Mouse (Mus musculus) midbrain, embryonic 15.5 days (tissue): ENCODE results near the gene Adgrl2. TPM values are rescaled to one million over a fixed set of nuclear protein-coding genes. Genes with fewer than 3 reads are reported as not detected.

Source experiments
- ATAC-seq: fragments of 200-750 bp; cut with Nextera tagmentation; replicated peaks from 2 replicates; pipeline ENCODE4 v1.8.0; 2017; ENCODE audit warnings: moderate TSS enrichment
- H3K27ac ChIP-seq: fragments of 300-500 bp; sonication (generic); 2 replicates; pipeline ENCODE4 v1.5.1; 2015; ENCODE audit warnings: mild to moderate bottlenecking, inconsistent platforms
- H3K27me3 ChIP-seq: fragments of 300-500 bp; sonication (generic); replicated peaks from 2 replicates; pipeline ENCODE4 v1.6.1; 2015; ENCODE audit warnings: inconsistent platforms
- H3K36me3 ChIP-seq: fragments of 300-500 bp; sonication (generic); replicated peaks from 2 replicates; pipeline ENCODE4 v1.6.1; 2015; ENCODE audit warnings: inconsistent platforms
- H3K4me1 ChIP-seq: fragments of 300-500 bp; sonication (generic); 2 replicates; pipeline ENCODE4 v1.6.1; 2015; ENCODE audit warnings: inconsistent platforms
- H3K4me2 ChIP-seq: fragments of 300-500 bp; sonication (generic); 2 replicates; pipeline ENCODE4 v1.6.1; 2015; ENCODE audit warnings: inconsistent platforms, mild to moderate bottlenecking, moderate library complexity
- H3K4me3 ChIP-seq: fragments of 300-500 bp; sonication (generic); 2 replicates; pipeline ENCODE4 v1.5.1; 2015; ENCODE audit warnings: mild to moderate bottlenecking, inconsistent platforms
- H3K9ac ChIP-seq: fragments of 300-500 bp; sonication (generic); 2 replicates; pipeline ENCODE4 v1.6.1; 2015; ENCODE audit warnings: mild to moderate bottlenecking, inconsistent platforms
- H3K9me3 ChIP-seq: fragments of 300-500 bp; sonication (generic); 2 replicates; pipeline ENCODE4 v1.6.1; 2016; ENCODE audit warnings: inconsistent platforms
- WGBS: fragments of 180-500 bp; shearing (Covaris S2); methylation state at CpG from one replicate; pipeline ENCODE4 v1.1.7; 2015; ENCODE audit warnings: mixed read lengths; 5-methylcytosine and 5-hydroxymethylcytosine counted together
- polyA plus RNA-seq: library from polyadenylated mRNA; unstranded; fragments of >200 nt; fragmentation: Nextera tagmentation; extraction: Ambion mirVana; gene quantifications from 2 replicates; pipeline ENCODE4 v1.2.1, GENCODE M21; 2015

Gene Adgrl2
- polyA plus RNA-seq, 1 experiment from 2014 or later, result 140 TPM

DNA sequence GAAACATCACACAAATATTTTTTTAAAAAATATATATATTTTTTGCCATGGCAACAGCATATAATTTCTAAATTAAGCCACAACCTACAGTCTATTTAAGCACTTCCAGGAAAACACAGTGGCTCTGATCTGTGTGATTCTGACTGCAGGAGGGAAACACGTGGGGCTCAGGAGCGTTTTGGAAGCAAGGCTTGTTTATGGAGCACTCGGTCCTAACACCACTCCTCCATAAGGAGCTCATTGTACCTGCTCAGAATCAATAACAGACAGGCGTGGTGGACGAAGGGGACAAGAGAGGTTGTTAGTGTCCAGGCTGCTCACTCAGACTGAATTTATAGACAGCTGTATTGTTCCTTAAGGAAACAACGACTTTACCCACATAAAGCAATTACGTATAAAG is 128.5 kb downstream of the Adgrl2 start:
- WGBS, result 50% methylated on average over 7 of the region's 7 CpGs
- H3K9me3 ChIP-seq, result no peaks in the 10 kb centered on the region
- 0 out of 2 replicates have a peak, but pooled peaks cover 5% of the 10 kb centered on the region for H3K36me3 ChIP-seq
- no peaks in the 10 kb centered on the region for H3K27me3 ChIP-seq
- ATAC-seq, result no peak
- H3K4me3 ChIP-seq, result no peak overlapping the region
- no peak overlapping the region for H3K4me2 ChIP-seq
- no peak overlapping the region for H3K27ac ChIP-seq
- peaks cover 6% of the 10 kb centered on the region; the same call in 1 of the 2 replicates for H3K4me1 ChIP-seq
- H3K9ac ChIP-seq, result no peak overlapping the region

DNA sequence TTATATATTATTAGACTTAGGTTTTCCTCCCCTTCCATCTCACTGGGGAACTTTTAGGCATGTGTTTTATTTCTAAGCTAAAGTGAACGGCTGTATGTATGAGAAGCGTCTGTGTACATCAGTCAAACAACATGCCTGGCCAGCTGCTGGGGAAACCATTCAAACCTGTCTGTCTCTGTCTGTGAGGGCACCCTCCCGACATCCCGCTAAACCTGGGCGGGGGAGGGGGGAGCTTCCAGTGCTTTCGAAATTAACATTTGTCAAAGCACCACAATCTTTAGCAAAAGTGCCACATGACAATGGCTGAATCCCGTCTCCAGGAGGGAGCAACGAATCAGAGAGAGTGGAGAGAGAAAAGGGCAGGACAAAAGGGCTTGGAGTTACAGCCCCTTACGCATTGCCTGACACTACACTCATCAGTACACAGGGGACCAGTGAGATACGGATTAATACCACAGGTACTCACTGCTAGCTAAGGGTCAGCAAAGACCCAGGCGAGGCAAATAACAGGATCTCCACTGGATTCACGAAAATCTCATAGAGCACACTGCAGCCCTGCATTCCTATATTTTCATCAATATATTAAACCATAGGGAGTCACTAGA is 135.9 kb downstream of the Adgrl2 start:
- H3K4me3 ChIP-seq, result peak overlapping the region; percentile 26
- H3K9me3 ChIP-seq, result no peaks in the 10 kb centered on the region
- H3K4me1 ChIP-seq, result peaks cover 22% of the 10 kb centered on the region
- ATAC-seq, result peak; percentile 72; the same call in 1 of the 2 replicates
- H3K4me2 ChIP-seq, result peak overlapping the region; percentile 49
- H3K36me3 ChIP-seq, result 0 out of 2 replicates have a peak, but pooled peaks cover 5% of the 10 kb centered on the region
- H3K27ac ChIP-seq, result no peak overlapping the region
- H3K27me3 ChIP-seq, result no peaks in the 10 kb centered on the region
- H3K9ac ChIP-seq, result peak overlapping the region; percentile 40; the same call in 1 of the 2 replicates
- WGBS, result 11% methylated on average over 12 of the region's 12 CpGs

DNA sequence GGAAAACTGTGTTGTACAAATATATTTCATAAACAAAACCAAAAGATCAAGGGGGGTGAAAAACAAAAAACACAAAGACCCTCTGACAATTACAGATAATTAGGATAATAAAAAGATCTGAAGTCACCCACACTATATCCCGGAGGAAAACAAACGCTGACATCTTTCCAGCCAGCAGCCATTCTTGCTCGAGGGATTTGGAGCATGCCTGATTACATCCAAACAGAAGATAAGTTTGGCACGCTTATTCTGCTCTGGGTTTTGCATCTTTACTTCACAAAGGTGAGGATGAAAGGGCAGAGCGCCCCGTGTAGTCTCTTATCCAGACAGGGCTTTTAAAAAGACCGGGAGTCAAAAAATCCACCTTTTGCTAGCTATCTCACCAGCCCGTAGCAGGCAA is 137.0 kb downstream of the Adgrl2 start:
- Histone ChIP-seq H3K9ac (no peak overlapping the region), H3K4me3 (no peak overlapping the region), H3K4me2 (peak overlapping the region; percentile 26; the same call in 1 of the 2 replicates), H3K27me3 (no peaks in the 10 kb centered on the region), H3K27ac (no peak overlapping the region), H3K36me3 (no peaks in the 10 kb centered on the region), H3K4me1 (peaks cover 22% of the 10 kb centered on the region), H3K9me3 (no peaks in the 10 kb centered on the region)
- WGBS, result 6% methylated on average over 8 of the region's 8 CpGs
- no peak for ATAC-seq

DNA sequence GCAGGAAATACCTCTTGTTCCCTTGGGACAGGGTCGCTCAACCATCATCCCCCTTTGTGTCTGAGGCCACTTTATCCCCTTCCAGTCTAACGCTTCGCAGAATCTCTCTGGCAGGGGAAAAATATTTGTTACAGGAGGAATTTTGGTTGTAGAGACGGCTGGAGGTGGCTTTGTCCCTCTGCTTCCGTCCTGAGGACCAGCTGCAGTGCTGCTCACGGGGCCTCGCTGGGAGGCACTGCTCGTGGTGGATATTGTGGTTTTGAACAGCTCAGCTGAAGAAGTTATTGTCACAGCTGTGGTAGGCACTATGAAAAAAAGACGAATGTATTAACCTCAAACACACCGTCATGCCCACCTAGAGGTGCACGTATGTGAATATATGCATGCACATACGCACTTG is 137.8 kb downstream of the Adgrl2 start:
- Histone ChIP-seq H3K9me3 (no peaks in the 10 kb centered on the region), H3K4me2 (no peak overlapping the region), H3K4me3 (no peak overlapping the region), H3K4me1 (peaks cover 22% of the 10 kb centered on the region), H3K27me3 (no peaks in the 10 kb centered on the region), H3K36me3 (no peaks in the 10 kb centered on the region), H3K27ac (no peak overlapping the region), H3K9ac (no peak overlapping the region)
- WGBS, result 41% methylated on average over 12 of the region's 12 CpGs
- no peak for ATAC-seq

DNA sequence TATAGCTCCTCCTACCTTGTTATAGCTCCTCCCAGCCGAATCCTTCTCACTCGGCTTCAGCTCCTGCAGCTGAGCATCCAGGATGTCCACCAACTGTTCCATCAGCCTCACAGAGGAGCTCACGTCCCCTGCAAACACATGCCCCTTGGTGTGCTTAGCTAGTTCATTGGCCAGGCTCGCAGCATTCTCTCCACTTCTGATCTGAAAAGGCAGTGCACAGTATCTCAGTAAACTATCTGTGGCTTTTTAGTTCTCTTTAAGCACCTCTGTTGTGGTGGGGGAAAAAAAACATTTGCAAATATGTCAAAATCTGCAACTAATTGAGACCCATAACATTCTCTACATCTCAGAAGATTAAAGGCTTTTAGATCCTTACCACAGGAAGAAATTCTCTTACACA is 139.5 kb downstream of the Adgrl2 start:
- H3K9me3 ChIP-seq, result no peaks in the 10 kb centered on the region
- WGBS, result 88% methylated on average over 4 of the region's 4 CpGs
- ATAC-seq, result no peak
- H3K4me1 ChIP-seq, result peaks cover 22% of the 10 kb centered on the region
- no peak overlapping the region for H3K4me3 ChIP-seq
- no peak overlapping the region for H3K4me2 ChIP-seq
- H3K27me3 ChIP-seq, result no peaks in the 10 kb centered on the region
- no peaks in the 10 kb centered on the region for H3K36me3 ChIP-seq
- H3K27ac ChIP-seq, result no peak overlapping the region
- H3K9ac ChIP-seq, result no peak overlapping the region

DNA sequence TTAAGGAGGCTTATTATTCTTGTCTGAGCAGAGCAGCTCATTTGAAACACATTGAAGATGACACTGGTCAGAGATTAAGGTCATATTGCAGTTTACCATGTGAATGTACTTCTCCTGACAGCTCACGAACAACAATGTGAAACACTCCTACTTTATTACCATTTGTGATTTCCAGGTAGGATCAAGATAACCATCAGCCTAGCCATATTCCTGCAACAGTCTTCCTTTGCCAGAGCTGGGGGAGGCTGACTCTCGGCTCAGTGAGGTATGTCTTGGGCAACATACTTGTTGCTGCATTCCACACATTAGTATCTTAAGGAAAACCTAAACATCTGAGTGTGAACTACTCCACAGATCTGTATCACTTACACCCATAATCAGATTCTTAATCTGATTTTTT is 142.0 kb downstream of the Adgrl2 start:
- H3K9ac ChIP-seq, result no peak overlapping the region
- peaks cover 10% of the 10 kb centered on the region for H3K4me1 ChIP-seq
- H3K4me2 ChIP-seq, result no peak overlapping the region
- no peak for ATAC-seq
- no peaks in the 10 kb centered on the region for H3K36me3 ChIP-seq
- WGBS, result 82% methylated on average over 2 of the region's 2 CpGs
- no peaks in the 10 kb centered on the region for H3K27me3 ChIP-seq
- H3K4me3 ChIP-seq, result no peak overlapping the region
- no peak overlapping the region for H3K27ac ChIP-seq
- H3K9me3 ChIP-seq, result no peaks in the 10 kb centered on the region

DNA sequence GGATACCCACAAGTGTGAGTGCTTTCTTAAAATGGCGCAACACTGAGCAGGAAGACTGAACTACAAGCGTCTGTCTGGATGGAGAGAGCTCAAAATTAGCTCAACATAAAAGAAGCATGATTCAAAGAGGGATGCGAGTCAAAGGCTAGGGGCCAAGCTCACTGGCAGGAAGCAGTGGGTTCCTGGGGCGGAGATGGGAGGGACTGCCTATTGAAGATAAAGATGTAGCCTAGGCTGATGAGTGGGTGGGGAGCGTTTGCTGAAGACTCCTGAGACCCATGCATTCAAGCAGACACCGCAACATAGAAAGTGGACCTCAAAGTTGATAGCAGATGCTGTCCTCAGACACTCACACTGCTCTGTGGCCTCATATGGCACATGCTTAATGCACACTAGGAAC is 146.2 kb downstream of the Adgrl2 start:
- Histone ChIP-seq H3K36me3 (no peaks in the 10 kb centered on the region), H3K9ac (no peak overlapping the region), H3K4me3 (no peak overlapping the region), H3K9me3 (no peaks in the 10 kb centered on the region), H3K4me2 (no peak overlapping the region), H3K4me1 (0 out of 2 replicates have a peak, but pooled peaks cover 6% of the 10 kb centered on the region), H3K27me3 (no peaks in the 10 kb centered on the region), H3K27ac (no peak overlapping the region)
- ATAC-seq, result no peak
- WGBS, result 88% methylated on average over 6 of the region's 6 CpGs

DNA sequence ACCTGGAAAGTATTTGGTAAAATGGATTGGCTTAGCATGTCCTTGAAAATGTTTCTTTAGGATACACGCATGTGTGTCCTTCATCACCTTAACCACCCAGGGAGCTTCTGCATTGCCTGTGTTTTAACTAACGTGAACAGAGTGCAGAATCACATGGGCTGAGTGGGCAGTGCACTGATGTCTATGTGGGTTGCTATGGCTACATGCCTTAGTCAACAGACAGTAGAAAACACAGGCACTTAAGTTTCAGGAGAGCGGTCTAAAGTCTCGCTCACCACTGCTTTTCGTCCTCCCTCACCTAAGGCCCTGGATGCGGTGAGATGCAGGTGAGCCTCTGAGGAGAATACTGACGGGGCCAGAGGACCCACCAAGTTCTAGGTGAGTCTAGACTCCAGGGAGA is 147.8 kb downstream of the Adgrl2 start:
- ATAC-seq, result peak; percentile 54
- 68% methylated on average over 7 of the region's 7 CpGs for WGBS

DNA sequence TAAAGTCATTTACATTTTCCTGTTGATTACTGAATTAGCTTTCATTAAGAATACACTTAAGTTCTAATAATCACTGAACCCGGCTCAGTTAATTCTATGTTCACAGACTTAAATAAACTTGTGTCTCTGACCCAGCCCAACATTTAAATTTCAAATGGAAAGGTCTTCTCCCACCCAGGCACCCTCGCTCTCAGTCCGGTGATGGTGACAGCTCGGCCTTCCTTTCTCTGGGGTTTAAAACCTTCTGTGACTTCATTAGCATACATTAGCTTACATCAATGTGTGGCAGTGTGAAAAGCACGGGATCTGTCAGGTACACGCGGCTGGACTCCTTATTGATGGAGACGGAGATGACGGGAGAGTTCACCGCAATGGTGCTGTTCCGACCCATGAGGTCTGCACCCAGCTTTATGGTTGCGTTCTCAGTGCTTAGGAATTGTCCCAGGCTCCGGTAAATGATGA is 151.5 kb downstream of the Adgrl2 start:
- Histone ChIP-seq H3K4me1 (0 out of 2 replicates have a peak, but pooled peaks cover 10% of the 10 kb centered on the region), H3K27me3 (no peaks in the 10 kb centered on the region), H3K4me3 (no peak overlapping the region), H3K36me3 (peaks cover 23% of the 10 kb centered on the region; the same call in 1 of the 2 replicates), H3K27ac (no peak overlapping the region), H3K9ac (no peak overlapping the region), H3K4me2 (no peak overlapping the region; the same call in 1 of the 2 replicates), H3K9me3 (no peaks in the 10 kb centered on the region)
- peak; percentile 28 for ATAC-seq
- WGBS, result 30% methylated on average over 13 of the region's 13 CpGs

More for the DNA sequence above, 147.8 kb downstream of the Adgrl2 start:
- Histone ChIP-seq H3K36me3 (0 out of 2 replicates have a peak, but pooled peaks cover under 1% of the 10 kb centered on the region), H3K4me1 (0 out of 2 replicates have a peak, but pooled peaks cover 10% of the 10 kb centered on the region), H3K27ac (no peak overlapping the region), H3K9ac (no peak overlapping the region), H3K4me2 (no peak overlapping the region), H3K27me3 (no peaks in the 10 kb centered on the region), H3K4me3 (no peak overlapping the region), H3K9me3 (no peaks in the 10 kb centered on the region)

DNA sequence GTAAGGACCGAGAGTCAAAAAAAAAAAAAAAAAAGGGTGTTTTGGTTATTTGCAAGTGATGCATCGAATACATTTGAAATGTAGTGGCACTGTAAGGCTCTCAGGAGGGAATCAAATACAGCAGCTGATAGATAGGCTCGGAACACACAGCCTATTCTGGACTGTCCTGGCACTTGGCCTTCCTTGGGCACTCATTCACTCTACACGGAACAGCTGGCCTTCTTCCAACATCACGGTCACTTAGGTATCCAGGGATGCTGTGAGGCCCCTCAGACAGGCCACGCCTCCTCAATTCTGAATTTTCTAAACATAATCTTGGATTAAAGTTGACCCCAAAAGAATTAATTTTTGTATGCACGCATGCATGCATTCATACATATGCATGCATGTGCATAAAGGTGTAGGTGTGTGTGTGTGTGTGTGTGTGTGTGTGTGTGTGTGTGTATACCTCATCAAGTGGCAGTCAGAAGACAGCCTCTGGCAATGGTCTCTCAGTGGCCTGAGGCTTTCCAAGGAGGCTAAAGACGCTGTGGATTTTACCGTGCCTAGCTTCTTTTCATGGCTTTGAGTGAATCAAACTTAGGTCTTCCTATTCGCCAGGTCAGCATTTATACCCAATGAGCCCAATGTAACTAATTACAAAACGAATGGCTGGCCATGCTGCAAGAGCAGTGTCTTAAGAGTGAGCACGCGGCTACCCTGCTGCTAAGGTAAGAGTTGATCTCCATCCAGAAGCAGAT is 152.1 kb downstream of the Adgrl2 start:
- no peak overlapping the region for H3K4me2 ChIP-seq
- H3K27me3 ChIP-seq, result no peaks in the 10 kb centered on the region
- peak; percentile 45 for ATAC-seq
- no peak overlapping the region for H3K9ac ChIP-seq
- H3K36me3 ChIP-seq, result peaks cover 29% of the 10 kb centered on the region
- H3K27ac ChIP-seq, result no peak overlapping the region
- H3K4me3 ChIP-seq, result no peak overlapping the region
- no peaks in the 10 kb centered on the region for H3K9me3 ChIP-seq
- 45% methylated on average over 13 of the region's 13 CpGs for WGBS
- H3K4me1 ChIP-seq, result 0 out of 2 replicates have a peak, but pooled peaks cover 10% of the 10 kb centered on the region

DNA sequence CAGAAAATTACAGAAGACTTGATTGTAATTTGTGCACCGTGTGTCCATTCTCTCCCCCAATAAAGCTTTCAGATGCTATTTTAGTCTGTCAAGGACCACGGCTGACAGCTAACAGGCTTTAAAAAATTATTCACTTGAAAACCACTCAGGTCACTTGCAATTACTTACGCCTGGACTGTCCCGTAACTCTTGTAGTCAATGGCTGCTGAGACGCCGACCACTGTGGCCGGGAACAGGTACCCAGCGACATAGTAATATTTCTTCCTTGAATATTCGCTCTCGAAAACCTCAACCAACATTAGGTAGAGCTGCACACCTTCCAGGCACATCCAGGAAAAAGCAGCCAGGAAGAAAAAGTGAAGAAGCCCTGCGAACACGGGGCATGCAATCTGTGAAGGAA is 155.2 kb downstream of the Adgrl2 start:
- H3K4me3 ChIP-seq, result no peak overlapping the region
- ATAC-seq, result no peak
- no peaks in the 10 kb centered on the region for H3K9me3 ChIP-seq
- H3K9ac ChIP-seq, result no peak overlapping the region
- no peaks in the 10 kb centered on the region for H3K27me3 ChIP-seq
- H3K4me2 ChIP-seq, result no peak overlapping the region
- H3K4me1 ChIP-seq, result 0 out of 2 replicates have a peak, but pooled peaks cover 9% of the 10 kb centered on the region
- WGBS, result 89% methylated on average over 12 of the region's 12 CpGs
- H3K36me3 ChIP-seq, result peaks cover 32% of the 10 kb centered on the region
- H3K27ac ChIP-seq, result no peak overlapping the region

DNA sequence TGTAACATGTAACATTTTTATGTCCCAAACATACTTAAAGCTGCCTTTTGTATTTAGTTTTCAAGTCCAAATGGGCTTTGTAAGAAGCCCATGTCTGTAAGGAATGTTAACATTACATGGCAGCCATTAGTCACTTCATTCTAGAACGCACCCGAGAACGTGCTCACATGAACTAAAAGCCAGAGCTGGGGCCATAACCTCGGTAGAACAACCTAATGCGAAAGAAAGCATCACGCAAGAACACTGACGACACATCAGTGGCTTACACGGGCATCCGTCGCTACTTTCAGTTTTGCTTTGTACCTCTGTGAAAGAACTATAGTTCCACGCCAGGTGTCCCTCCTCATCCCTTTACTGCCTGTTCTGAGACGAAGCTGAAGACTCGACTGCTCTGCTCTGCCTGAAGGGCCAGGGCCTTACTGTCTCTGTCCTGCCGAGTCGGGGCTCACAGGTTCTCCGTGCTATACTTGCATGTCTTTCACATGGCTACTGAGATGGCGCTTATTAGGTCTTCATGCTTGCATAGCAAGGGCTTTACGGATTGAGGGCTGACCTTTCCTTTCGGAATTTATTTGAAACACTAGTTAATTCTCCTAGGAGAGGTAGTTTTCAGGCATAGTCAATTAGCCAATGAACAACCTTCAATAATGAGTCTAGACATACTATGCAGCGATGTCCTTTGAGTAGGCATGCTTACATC is 157.1 kb downstream of the Adgrl2 start:
- H3K9me3 ChIP-seq, result no peaks in the 10 kb centered on the region
- no peak overlapping the region for H3K4me2 ChIP-seq
- no peak overlapping the region for H3K9ac ChIP-seq
- 95% methylated on average over 20 of the region's 20 CpGs for WGBS
- no peak overlapping the region for H3K27ac ChIP-seq
- 0 out of 2 replicates have a peak, but pooled peaks cover 4% of the 10 kb centered on the region for H3K4me1 ChIP-seq
- H3K27me3 ChIP-seq, result no peaks in the 10 kb centered on the region
- H3K36me3 ChIP-seq, result peaks cover 32% of the 10 kb centered on the region
- ATAC-seq, result no peak
- H3K4me3 ChIP-seq, result no peak overlapping the region
